Mouse (Mus musculus) kidney, postnatal 10 days (tissue): Measurements from ENCODE around the gene Gm11567.
A peak's percentile ranks its signal among the peaks of the same experiment; 100 is the strongest.
"Not testable (repeated sequence)": the region's sequence is repeated elsewhere in the genome, so short reads cannot be mapped to it uniquely, and the experiment has no call there.

ENCODE experiments used
- DNase-seq: peaks from one replicate; pipeline ENCODE4 v3.0.0; 2021; ENCODE audit warnings: mixed read lengths

The Gm11567 gene

DNA sequence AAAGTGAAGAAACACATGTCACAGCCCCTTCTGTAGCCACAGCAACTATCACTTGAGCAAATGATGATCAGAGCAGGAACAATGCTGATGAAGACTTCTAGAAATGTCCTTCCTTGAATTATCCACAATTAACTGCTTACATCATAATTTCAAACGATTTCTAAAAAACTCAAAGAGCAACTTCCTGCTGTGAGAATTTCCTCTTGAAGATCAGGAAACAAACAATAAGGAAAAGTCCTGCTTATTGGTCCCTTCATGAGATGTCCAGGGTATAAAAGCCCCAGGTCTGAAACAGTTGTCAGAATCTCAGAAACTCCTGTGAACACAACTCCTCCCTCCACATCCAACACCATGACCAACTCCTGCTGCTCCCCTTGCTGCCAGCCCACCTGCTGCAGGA, at the start of gene Gm11567:
Gm11567 (plus strand) TSS at position 301 of the 400 bp plus-strand sequence.
- DNase-seq = not testable (repeated sequence)

DNA sequence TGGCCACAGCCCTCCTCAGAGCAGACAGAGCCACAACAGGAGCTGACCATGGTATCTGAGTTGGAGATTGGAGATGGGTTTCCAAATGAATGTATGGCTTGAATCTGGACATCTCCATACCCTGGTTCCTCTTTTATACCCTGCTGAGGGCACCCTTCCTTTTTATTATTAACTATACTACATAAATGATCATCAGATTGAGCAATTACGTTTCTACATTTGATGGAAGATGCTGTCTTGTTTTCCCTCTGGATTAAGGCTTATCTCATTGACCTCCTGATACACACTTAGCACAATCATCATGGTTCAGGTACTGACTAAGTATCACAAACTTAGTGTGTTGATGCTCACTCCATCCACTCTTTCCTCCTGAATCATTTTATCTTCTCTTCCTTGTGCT, 41.0 kb upstream of the Gm11567 start, which contains the start of gene 2300003K06Rik:
2300003K06Rik (minus strand) TSS at position 101 of the 400 bp plus-strand sequence.
- no peak for DNase-seq

DNA sequence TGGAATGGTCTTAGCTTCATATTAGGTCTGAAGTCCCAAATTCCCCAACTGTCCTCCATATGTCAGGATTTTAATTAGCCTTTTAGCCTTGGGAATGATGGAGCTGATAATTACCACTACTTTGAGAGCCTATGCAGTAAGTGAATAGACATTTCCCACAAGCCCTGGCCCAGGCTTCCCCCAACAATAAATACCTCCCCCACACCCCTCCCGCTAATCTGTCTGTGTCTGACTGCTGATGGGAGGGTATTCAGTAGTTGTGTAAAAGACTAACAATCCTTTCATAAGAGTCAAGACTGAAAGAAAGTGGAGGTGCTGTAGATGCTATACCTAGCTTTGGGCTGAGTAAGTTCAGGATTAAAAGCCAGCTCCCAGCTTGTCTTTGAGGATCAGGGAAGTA, 36.8 kb upstream of the Gm11567 start:
- no peak for DNase-seq

DNA sequence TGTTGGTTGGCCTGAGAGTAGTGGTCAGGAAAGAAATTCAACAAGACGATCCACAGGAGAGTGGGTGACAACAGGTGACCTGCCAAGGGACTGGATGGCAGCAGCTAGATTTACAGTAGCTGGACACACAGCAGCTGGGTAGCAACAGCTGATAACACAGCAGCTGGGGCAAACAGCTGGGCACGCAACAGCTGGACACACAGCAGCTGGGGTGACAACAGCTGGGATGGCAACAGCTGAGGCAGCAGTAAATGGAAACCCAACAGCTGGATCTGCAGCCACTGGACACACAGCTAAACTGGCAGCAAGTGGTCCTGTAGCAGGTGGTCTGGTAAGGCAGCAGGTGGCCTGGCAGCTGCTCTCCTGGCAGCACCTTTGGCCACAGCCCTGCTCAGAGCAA, 32.2 kb upstream of the Gm11567 start:
- DNase-seq = no peak

DNA sequence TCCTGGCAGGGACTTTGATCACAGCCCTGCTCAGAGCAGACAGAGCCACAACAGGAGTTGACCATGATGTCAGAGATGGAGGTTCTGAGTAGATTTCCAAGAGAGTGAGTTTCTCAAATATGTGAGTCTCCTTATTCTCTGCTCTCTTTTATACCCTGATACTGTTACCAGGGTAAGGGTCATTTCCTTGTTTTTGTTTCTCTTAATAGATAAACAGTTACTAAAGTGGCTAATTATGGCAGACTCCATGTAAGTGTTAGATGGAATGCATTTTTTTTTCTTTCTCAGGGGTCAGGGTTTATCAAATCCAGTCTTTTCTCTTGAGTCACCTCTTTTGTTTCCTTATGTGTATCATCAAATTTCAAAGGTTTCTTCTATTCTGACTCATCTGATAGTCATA, 27.5 kb upstream of the Gm11567 start, which contains the start of gene Krtap4-16:
Krtap4-16 (minus strand) TSS at position 101 of the 400 bp plus-strand sequence.
- no peak for DNase-seq

DNA sequence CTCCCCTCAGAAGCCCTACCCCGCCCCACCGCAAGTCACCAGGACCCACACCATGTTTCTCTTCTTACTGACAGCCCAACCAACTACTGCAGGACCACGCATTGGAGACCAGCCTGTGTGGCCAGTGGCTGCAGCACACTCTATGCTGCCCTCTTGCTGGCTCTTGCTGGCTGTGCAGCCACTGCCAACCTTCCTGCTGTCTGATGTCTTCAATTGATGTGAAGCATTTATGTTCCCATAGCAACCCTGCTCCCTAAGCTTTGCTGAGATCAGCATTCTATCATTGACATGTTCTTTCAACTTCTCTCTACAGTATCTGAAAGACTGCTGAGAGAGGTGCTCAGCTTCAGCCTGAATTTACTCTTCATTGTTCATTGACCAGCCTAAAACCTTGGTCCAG, 24.9 kb upstream of the Gm11567 start:
- DNase-seq = peak; percentile 7

DNA sequence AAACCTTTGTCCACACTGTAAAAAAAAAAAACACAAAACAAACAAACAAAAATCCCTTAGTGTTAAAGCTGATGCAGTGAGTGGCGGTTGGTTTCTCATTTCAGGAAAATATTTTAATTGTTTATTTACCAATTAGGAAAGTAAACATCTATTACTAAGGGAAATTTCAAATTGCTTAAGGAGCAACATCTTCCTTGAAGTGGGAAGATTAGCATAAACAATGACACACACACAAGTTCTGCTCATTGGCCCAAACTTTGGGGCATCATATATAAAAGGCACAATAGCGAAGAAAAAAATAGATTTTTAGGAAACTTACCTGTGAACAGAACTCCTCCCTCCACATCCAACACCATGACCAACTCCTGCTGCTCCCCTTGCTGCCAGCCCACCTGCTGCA, 21.4 kb upstream of the Gm11567 start, which contains the start of gene Gm11568:
Gm11568 (plus strand) TSS at position 301 of the 400 bp plus-strand sequence.
- no peak for DNase-seq

DNA sequence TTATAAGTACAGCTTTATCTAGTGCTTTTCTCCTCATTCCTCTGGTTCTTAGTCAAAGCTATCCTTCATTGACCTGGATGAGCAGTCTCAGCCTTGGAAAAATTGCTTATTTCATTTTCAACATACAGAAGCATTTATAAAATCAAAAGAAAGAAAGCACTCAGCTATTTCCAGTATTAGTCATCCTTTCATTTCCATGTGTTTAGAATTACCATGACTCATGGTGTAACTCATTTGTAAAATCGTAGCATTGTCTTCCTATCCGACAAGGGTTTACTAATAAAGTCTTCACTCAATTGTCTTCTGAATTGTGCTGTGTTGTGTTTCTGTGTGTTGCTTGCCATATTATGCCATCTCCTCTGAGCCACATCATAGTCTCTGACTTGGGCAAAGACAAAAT, 20.2 kb upstream of the Gm11567 start:
- DNase-seq = no peak

DNA sequence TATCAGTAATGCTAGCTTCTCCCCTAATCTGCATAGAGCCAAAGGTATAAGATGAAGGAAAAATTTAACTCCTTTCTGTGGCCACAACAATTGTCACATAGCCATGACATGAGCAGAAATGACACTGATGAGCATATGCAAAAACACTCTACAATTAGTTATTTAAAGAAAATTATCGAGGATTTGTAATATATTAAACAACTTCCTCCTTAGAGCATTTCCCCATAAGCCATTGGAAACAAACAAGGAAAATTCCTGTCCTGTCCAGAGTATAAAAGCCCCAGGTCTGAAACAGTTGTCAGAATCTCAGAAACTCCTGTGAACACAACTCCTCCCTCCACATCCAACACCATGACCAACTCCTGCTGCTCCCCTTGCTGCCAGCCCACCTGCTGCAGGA, 14.8 kb upstream of the Gm11567 start, which contains the start of gene Gm11559:
Gm11559 (plus strand) TSS at position 301 of the 400 bp plus-strand sequence.
- DNase-seq = not testable (repeated sequence)

DNA sequence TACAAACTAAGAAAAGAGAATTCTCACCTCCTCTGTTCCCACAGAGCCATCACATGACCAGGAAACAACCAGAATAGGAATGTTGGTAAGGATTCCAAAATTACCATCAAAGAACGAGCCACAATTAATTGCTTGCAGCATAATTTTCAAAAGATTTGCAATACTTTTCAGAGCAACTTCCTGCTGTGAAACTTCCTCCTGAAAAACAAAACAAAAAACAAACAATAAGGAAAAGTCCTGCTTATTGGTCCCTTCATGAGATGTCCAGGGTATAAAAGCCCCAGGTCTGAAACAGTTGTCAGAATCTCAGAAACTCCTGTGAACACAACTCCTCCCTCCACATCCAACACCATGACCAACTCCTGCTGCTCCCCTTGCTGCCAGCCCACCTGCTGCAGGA, 5.9 kb upstream of the Gm11567 start, which contains the start of gene Krtap9-1:
Krtap9-1 (plus strand) TSS at position 301 of the 400 bp plus-strand sequence.
- DNase-seq = not testable (repeated sequence)

DNA sequence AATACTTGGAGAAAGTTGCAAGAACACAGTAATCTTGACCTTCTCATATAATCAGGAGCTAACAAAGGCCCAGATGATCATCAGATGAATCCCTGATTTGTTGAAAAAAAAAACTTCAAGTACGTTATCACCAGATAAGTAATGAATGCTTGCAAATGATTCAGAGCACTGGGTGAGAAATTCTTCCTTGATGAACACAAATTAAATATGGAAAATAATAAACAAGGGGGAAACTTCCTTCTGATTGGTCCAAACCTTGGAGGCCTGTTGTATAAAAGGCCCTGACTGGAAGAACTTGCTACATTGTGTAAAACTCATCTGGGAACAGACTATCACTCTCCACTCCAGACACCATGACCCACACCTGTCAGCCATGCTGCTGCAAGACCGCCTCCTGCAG, 28.6 kb downstream of the Gm11567 start, which contains the start of gene Krtap31-1:
Krtap31-1 (plus strand) TSS at position 301 of the 400 bp plus-strand sequence.
- no peak for DNase-seq

DNA sequence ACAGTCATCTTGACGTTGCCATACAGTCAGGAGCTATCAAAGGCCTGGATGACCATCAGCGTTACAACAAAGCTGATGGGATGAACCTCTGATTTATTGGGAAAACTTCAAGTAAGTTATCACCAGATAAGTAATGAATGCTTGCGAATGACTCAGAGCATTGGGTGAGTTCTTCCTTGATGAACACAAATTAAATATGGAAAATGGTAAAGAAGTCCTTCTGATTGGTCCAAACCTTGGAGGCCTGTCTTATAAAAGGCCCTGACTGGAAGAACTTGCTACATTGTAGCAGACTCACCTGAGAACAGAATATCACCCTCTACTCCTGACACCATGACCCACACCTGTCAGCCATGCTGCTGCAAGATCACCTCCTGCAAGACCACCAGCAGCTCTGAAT, 35.5 kb downstream of the Gm11567 start, which contains the start of gene Gm11565:
Gm11565 (plus strand) TSS at position 301 of the 400 bp plus-strand sequence.
- no peak for DNase-seq
